Mouse (Mus musculus) midbrain, embryonic 11.5 days (tissue): ENCODE measurements around the gene H2-Eb2. TPM values are rescaled to one million over a fixed set of nuclear protein-coding genes. Genes with fewer than 3 reads are reported as not detected.
A peak's percentile ranks its signal among the peaks of the same experiment; 100 is the strongest.

ENCODE experiments used
- ATAC-seq: fragments of 200-750 bp; cut with Nextera tagmentation; 2 replicates; pipeline ENCODE4 v1.8.0; 2017; ENCODE audit warnings: moderate TSS enrichment, moderate library complexity; ENCODE audit not compliant: low FRiP score
- DNase-seq: peaks from one replicate; pipeline ENCODE4 v3.0.0; 2015; ENCODE audit warnings: low spot score; ENCODE audit errors: missing footprints
- H3K27ac ChIP-seq: fragments of 300-500 bp; sonication (generic); 2 replicates; pipeline ENCODE4 v1.5.1; 2014; ENCODE audit warnings: low read depth, low read length
- H3K27me3 ChIP-seq: fragments of 300-500 bp; sonication (generic); 2 replicates; pipeline ENCODE4 v1.6.1; 2014; ENCODE audit warnings: mild to moderate bottlenecking, low read length, moderate library complexity, mixed read lengths; ENCODE audit not compliant: control insufficient read depth, insufficient read depth
- H3K36me3 ChIP-seq: fragments of 300-500 bp; sonication (generic); 2 replicates; pipeline ENCODE4 v1.6.1; 2014; ENCODE audit warnings: mild to moderate bottlenecking, low read length, moderate library complexity, mixed read lengths; ENCODE audit not compliant: control insufficient read depth, insufficient read depth
- H3K4me1 ChIP-seq: fragments of 300-500 bp; sonication (generic); 2 replicates; pipeline ENCODE4 v1.6.1; 2014; ENCODE audit warnings: low read length; ENCODE audit not compliant: control insufficient read depth, insufficient read depth
- H3K4me2 ChIP-seq: fragments of 300-500 bp; sonication (generic); 2 replicates; pipeline ENCODE4 v1.6.1; 2014; ENCODE audit warnings: mild to moderate bottlenecking, moderate library complexity
- H3K4me3 ChIP-seq: fragments of 300-500 bp; sonication (generic); 2 replicates; pipeline ENCODE4 v1.5.1; 2014; ENCODE audit warnings: low read depth, low read length
- H3K9ac ChIP-seq: fragments of 300-500 bp; sonication (generic); 2 replicates; pipeline ENCODE4 v1.6.1; 2014; ENCODE audit warnings: low read length
- H3K9me3 ChIP-seq: fragments of 300-500 bp; sonication (generic); 2 replicates; pipeline ENCODE4 v1.6.1; 2016; ENCODE audit warnings: low read length; ENCODE audit not compliant: control insufficient read depth
- WGBS: fragments of 180-500 bp; shearing (Covaris S2); extraction: QIAGEN DNeasy Blood & Tissue Kit; methylation state at CpG from one replicate; pipeline ENCODE4 v1.1.7; 2014; 5-methylcytosine and 5-hydroxymethylcytosine counted together
- polyA plus RNA-seq: library from polyadenylated mRNA; unstranded; fragments of >200 nt; fragmentation: Nextera tagmentation; extraction: Ambion mirVana; gene quantifications from 2 replicates; pipeline ENCODE4 v1.2.1, GENCODE M21; 2014

Gene H2-Eb2
- not detected in 2 replicates for polyA plus RNA-seq

DNA sequence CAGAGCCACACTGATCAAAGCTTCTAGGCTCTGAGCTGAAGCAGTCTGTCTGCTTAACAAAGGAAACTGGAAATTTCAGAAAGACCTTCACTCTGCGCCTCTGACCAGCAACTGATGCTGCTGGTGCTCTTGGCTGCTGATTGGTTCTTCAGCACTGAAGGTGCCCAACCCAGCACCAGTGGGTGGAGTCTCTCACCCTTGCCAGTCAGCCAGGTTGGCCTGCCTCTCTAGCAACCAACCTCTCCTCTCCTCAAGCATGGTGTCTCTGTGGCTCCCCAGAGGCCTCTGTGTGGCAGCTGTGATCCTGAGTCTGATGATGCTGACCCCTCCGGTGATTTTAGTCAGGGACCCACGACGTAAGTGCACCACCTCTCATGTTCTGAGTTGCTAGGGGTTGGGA lies at the start of gene H2-Eb2:
Gene H2-Eb2, plus strand, starts transcription at position 230 of the 400 bp plus-strand sequence.
- H3K4me1 ChIP-seq: no peaks in the 10 kb centered on the region
- no peak within 1 kb of the TSS for H3K4me3 ChIP-seq
- no peaks in the 10 kb centered on the region for H3K36me3 ChIP-seq
- no peaks in the 10 kb centered on the region for H3K27me3 ChIP-seq
- H3K9ac ChIP-seq: no peak within 1 kb of the TSS
- DNase-seq (no peak), ATAC-seq (no peak)
- H3K4me2 ChIP-seq: no peak within 1 kb of the TSS
- no peak within 1 kb of the TSS for H3K27ac ChIP-seq
- WGBS: 54% methylated on average over 4 of the region's 4 CpGs
- no peaks in the 10 kb centered on the region for H3K9me3 ChIP-seq

- H3K9me3 ChIP-seq: no peaks in the 10 kb centered on the region
- H3K9ac ChIP-seq: no peak overlapping the region
- 87% methylated on average over 1 of the region's 1 CpGs for WGBS
- no peaks in the 10 kb centered on the region for H3K36me3 ChIP-seq
- no peaks in the 10 kb centered on the region for H3K27me3 ChIP-seq
- no peaks in the 10 kb centered on the region for H3K4me1 ChIP-seq
- no peak overlapping the region for H3K27ac ChIP-seq
- ATAC-seq (no peak), DNase-seq (no peak)
- H3K4me3 ChIP-seq: no peak overlapping the region
- no peak overlapping the region for H3K4me2 ChIP-seq
Observed at GRCm38 (mm10) chr17:34280499-34281038, 44.9 kb upstream of the H2-Eb2 start.

DNA sequence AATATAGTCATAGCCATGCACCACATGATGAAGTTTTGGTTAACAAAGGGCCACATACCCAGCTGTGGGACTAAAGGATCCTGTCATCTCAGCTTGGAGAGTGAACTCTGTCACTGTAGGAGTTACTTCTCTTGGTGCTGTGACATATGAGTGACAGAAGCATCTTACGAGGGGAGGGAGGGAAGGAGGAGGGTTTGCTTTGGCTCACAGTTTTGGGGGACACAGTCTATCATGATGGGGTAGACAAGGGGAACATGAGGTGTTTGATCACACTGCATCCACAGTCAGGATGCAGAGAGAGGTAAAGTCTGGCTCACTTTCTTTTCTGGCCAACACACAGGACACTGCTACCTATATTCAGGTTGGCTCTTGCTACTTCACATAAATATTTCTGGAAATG lies 43.6 kb upstream of the H2-Eb2 start:
- ATAC-seq (no peak), DNase-seq (no peak)
- 50% methylated on average over 1 of the region's 1 CpGs for WGBS
- H3K36me3 ChIP-seq: no peaks in the 10 kb centered on the region
- H3K4me2 ChIP-seq: no peak overlapping the region
- H3K9me3 ChIP-seq: no peaks in the 10 kb centered on the region
- H3K9ac ChIP-seq: no peak overlapping the region
- H3K27me3 ChIP-seq: no peaks in the 10 kb centered on the region
- no peak overlapping the region for H3K4me3 ChIP-seq
- no peaks in the 10 kb centered on the region for H3K4me1 ChIP-seq
- no peak overlapping the region for H3K27ac ChIP-seq

DNA sequence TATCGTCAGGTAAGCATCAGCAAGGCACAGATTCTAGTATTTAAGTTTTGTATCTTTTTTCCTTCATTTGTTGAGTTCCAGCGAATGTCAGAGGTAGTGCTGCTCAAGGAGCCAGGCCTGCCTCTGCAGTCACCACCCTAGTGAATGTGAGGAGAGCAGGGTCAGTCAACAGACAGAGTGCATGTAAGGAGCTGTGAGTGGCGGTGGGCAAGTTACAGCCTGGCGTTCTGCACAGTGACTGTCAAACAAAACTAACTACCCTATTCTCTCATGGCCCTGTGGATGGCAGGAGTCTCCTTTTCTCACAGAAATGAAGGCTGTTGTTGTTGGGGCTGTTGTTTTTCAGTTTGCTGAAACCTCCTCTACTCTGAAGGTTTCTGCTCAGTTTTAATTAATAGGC lies 40.1 kb upstream of the H2-Eb2 start:
- ATAC-seq (no peak), DNase-seq (no peak)
- H3K27me3 ChIP-seq: no peaks in the 10 kb centered on the region
- WGBS: 70% methylated on average over 4 of the region's 4 CpGs
- no peak overlapping the region for H3K4me2 ChIP-seq
- no peak overlapping the region for H3K9ac ChIP-seq
- H3K36me3 ChIP-seq: no peaks in the 10 kb centered on the region
- H3K27ac ChIP-seq: no peak overlapping the region
- no peaks in the 10 kb centered on the region for H3K4me1 ChIP-seq
- no peaks in the 10 kb centered on the region for H3K9me3 ChIP-seq
- H3K4me3 ChIP-seq: no peak overlapping the region

- 41% methylated on average over 4 of the region's 4 CpGs for WGBS
- H3K9ac ChIP-seq: no peak overlapping the region
- no peak overlapping the region for H3K4me2 ChIP-seq
- H3K4me3 ChIP-seq: no peak overlapping the region
- H3K4me1 ChIP-seq: no peaks in the 10 kb centered on the region
- DNase-seq (no peak), ATAC-seq (no peak)
- H3K9me3 ChIP-seq: no peaks in the 10 kb centered on the region
- H3K36me3 ChIP-seq: no peaks in the 10 kb centered on the region
- no peak overlapping the region for H3K27ac ChIP-seq
- H3K27me3 ChIP-seq: no peaks in the 10 kb centered on the region
Observed at GRCm38 (mm10) chr17:34285848-34286247, 39.6 kb upstream of the H2-Eb2 start.

GRCm38 (mm10) chr17:34286501-34286900 lies 39.0 kb upstream of the H2-Eb2 start:
- H3K4me1 ChIP-seq: no peaks in the 10 kb centered on the region
- H3K4me3 ChIP-seq: no peak overlapping the region
- H3K9me3 ChIP-seq: no peaks in the 10 kb centered on the region
- WGBS: 86% methylated on average over 5 of the region's 5 CpGs
- no peak overlapping the region for H3K27ac ChIP-seq
- H3K27me3 ChIP-seq: no peaks in the 10 kb centered on the region
- no peak overlapping the region for H3K9ac ChIP-seq
- no peak for DNase-seq
- no peak overlapping the region for H3K4me2 ChIP-seq
- no peak for ATAC-seq
- H3K36me3 ChIP-seq: no peaks in the 10 kb centered on the region

GRCm38 (mm10) chr17:34286999-34287398 lies 38.5 kb upstream of the H2-Eb2 start:
- Histone ChIP-seq H3K36me3 (no peaks in the 10 kb centered on the region), H3K9ac (no peak overlapping the region), H3K9me3 (no peaks in the 10 kb centered on the region), H3K27me3 (no peaks in the 10 kb centered on the region), H3K4me1 (no peaks in the 10 kb centered on the region), H3K4me3 (no peak overlapping the region), H3K27ac (no peak overlapping the region), H3K4me2 (no peak overlapping the region)
- WGBS: 76% methylated on average over 6 of the region's 6 CpGs
- DNase-seq: no peak
- ATAC-seq: no peak

DNA sequence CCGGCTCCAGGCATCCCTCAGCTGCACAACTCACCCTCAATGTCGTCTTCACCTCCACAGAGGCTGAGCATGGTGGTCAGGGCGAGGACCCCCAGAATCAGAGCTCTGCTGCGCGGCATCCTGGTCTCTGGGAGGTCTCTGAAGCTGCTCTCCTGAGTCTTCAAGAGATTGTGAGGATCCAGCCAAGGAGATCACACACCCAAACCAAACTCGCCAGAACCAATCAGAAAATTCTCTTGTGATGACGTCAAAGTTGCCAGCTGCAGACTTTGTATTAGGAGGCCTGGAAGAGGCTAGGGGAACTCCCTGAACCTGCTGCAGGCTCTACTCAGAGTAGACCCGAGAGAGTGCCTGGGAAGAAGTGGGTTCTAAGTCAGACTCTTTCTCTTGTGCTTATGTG lies 37.8 kb upstream of the H2-Eb2 start, which contains the start of gene H2-Aa:
Gene H2-Aa, minus strand, starts transcription at position 176 of the 400 bp plus-strand sequence.
- H3K4me1 ChIP-seq: no peaks in the 10 kb centered on the region
- H3K4me2 ChIP-seq: no peak within 1 kb of the TSS
- H3K36me3 ChIP-seq: no peaks in the 10 kb centered on the region
- no peaks in the 10 kb centered on the region for H3K9me3 ChIP-seq
- WGBS: 16% methylated on average over 8 of the region's 8 CpGs
- no peak within 1 kb of the TSS for H3K27ac ChIP-seq
- peak; percentile 44; the same call in 1 of the 2 replicates for ATAC-seq
- no peak within 1 kb of the TSS for H3K9ac ChIP-seq
- no peaks in the 10 kb centered on the region for H3K27me3 ChIP-seq
- H3K4me3 ChIP-seq: no peak within 1 kb of the TSS
- DNase-seq: peak; percentile 93

DNA sequence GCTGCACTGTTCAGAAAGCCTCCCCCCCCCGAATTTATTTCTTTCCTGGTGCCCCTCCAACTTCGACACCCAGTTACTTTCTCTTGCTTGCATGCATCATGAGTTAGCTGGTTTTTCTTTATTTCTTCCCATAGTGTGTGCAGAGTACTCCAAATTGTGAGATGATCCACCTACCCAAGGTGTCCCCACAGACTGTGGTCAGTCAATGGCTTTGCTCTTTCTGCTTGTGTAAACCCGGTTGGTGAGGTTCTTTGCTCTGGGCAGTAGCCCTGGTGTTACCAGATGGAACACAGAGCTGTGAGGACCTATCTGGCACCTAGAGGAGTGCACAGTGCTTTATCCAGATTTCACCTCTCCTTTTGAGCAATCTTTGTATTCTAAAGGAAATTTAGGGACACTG lies 37.3 kb upstream of the H2-Eb2 start:
- no peaks in the 10 kb centered on the region for H3K9me3 ChIP-seq
- H3K9ac ChIP-seq: no peak overlapping the region
- H3K27me3 ChIP-seq: no peaks in the 10 kb centered on the region
- H3K4me1 ChIP-seq: no peaks in the 10 kb centered on the region
- ATAC-seq: no peak
- H3K27ac ChIP-seq: no peak overlapping the region
- no peak overlapping the region for H3K4me3 ChIP-seq
- no peak overlapping the region for H3K4me2 ChIP-seq
- H3K36me3 ChIP-seq: no peaks in the 10 kb centered on the region
- DNase-seq: no peak
- WGBS: 78% methylated on average over 3 of the region's 3 CpGs
